Mouse (Mus musculus): ENCODE measurements around the gene Ikzf3.

Ikzf3 gene

DNA sequence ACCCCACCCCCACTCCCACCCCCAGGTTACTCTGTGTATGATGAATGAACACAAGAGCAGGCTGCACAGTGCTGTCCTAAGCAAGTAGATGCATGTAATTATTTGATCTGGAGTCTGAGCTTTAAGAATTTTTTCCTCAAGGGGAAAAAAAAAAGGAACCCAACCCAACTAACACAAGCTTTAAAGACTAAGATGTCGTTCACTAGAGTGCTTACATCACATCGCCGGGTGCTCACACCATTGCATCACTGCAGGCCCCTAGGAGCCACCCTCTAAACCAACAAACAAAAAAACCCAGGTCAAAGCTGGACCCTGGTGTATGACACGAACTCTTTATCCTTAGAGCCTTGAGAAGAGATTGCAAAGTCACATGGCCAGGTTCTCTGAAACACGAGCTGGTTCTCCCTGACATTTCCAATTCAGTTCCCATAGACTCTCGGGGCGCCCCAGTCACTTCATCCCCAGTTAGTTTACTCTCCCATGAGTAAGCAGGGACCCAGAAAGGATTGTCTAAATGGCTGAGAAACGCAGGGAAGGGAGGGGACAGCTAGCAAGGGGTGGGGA lies 71.8 kb downstream of the Ikzf3 start:
- no peak for DNase-seq (ENCODE audit: extremely low spot score)

GRCm38 (mm10) chr11:98472696-98473095 lies 73.1 kb downstream of the Ikzf3 start:
- DNase-seq (ENCODE audit: extremely low spot score), result no peak

DNA sequence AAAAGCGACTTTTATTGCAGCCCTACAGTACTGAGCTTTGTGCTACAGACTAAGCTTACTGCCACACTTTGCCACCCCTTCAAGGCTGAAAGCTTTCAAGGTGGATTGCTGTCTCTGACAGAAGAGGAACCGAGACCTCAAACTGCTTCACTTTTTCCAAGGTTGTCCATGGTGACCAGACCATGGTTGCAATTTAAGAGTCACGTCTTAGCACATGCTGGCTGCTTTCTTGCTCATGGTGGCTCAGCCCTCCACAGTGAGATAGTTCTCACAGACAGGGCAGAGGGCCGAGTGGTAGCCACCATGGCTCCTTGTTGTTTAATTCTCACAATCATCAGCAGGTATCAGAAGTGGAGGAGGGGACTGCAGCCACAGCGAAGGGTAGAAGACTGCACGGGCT lies 75.0 kb downstream of the Ikzf3 start:
- DNase-seq (ENCODE audit: extremely low spot score), result no peak

DNA sequence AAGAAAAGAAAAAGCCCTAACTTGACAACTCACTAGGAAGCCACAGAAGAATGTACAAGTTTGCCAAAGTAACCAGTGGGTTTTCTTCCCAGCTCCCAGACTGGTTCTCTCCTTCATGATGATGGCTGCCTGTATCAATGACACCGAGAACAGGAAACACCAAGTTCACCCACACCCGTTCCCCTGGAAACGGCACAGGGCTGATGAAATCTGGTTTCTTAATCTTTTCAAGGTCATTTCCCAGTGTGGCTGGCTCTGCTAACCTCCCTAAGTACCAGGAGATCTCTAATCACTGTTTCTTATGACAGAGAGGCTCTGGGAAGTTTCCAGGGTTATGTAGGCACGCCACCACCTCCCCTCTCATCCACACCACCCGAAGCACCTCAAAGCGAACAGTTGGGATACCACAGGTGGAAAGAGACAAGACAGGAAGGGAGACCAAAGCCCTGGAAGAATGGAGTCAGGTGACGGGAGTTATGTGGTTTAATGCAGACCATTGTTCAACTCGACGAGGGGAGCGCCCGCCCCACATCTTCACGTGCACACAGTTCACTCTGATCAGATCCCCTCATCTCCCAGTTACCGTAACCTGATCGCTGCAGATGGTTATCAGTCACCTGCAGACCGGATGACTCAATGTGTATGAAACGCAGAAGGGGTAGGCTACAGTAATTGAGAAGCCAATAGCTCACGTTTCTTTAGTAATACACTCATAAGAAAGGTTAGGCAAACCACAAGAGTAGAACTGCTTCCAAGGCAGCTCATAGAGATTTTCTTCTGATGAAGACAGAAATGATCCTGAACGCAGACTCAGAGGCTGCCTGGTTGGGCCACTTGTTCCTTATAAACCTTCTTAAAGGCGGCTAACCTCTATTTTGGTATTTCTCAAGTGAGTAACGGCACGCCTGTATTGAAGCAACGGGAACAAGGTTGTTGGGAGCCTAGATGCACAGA lies 75.8 kb downstream of the Ikzf3 start:
- no peak for DNase-seq (ENCODE audit: extremely low spot score)

GRCm38 (mm10) chr11:98464516-98464915 lies 81.3 kb downstream of the Ikzf3 start:
- no peak for DNase-seq (ENCODE audit: extremely low spot score)

DNA sequence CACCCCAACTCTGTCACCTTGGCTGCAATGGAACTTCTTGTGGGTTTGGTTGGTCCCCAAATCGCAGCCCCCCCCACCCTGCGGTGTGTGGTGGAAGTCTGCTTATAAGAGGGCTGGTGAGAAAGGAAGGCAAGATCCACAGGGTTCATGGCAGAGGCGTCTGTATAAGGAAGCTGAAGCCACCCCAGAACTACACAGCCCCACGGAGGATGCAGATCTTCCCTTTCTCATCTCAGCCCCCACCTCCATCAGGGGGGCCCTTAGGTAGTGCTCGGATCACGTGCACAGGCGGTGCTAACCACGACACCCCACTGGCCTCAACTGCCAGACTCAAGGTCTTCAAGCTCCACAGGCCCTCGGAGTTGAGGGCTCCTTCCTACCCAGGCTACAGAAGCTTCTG lies 81.9 kb downstream of the Ikzf3 start:
- DNase-seq (ENCODE audit: extremely low spot score), result no peak

GRCm38 (mm10) chr11:98462255-98462654 lies 83.6 kb downstream of the Ikzf3 start:
- DNase-seq (ENCODE audit: extremely low spot score), result no peak

DNA sequence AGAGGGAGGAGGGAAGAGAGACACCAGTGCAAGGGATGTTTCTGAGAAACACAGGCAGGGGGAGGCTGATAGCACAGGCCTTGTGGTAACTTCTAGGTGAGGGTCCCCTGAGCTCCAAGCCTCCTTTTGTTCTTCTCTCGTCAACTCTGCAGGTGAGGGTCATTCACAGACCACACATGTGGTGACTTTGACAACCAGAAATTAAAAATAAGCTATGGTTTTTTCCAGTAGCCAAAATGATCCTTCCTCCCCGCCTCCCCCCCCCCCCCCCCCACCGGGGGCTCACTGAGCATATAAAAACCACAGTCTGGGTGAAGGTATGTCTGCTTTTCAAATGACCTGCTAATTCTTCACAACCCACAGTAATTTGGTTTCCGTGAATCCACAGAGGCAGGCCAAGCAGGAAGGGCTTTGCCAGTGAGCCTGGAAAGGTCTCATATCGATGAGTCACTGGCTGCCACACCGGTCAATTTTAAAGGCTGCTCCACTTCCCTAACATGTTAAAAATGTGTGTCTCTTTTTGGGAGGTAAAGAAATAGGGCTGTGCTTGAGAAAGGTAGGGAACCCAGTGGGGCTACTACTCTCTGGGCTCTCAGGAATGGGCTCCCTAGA lies 84.6 kb downstream of the Ikzf3 start:
- DNase-seq (ENCODE audit: extremely low spot score), result no peak

DNA sequence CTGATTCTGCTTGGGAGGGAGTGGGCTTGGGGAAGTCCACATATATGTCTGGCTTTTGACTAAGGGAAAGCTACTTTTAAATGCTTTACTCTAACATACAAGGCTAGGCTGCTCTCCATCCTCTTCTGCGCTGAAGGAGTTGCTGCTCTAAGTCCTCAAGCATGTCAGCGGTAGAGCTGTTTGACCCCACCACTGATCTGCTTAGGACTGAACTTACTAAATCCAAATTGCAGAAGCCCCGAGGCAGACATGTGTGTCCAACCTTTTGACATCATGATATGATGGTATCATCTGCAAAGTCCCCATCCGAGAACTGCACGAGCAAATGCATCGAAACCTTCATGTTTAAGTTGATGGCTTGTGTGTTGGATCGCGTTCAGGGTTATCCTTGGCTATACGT lies 86.0 kb downstream of the Ikzf3 start:
- no peak for DNase-seq (ENCODE audit: extremely low spot score)

DNA sequence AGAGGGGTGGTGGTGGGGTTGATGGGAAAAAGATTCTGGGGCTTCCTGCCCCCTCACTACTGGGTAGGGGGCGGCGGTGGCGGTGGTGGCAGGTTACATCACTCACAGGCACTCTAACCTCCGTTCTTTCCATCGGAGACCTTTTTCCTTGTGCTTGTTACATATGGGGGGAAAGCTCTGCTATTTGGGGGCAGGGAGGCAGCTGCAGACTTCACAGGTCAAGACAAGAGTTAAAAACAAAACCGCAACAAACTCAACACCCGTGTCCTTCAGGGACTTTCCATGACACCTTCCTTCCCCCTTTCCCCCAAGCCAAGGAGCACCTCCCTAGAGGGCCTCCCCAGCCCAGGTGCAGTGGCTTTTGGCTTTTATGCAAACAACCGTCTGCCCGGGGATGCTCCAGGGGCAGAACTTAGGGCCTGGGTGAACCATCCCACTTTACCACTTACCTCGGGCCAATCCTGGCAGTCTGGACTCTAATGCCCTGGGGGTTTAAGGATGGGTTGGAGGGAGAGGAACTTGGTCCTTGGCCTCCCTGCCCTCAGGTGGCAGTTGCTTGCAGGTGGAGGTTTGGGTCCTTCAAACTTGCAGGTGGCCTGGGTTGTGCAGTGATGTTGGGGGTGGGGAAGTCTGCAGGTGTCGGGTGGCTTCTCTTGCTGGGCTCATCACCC lies 86.6 kb downstream of the Ikzf3 start:
- DNase-seq (ENCODE audit: extremely low spot score), result no peak

DNA sequence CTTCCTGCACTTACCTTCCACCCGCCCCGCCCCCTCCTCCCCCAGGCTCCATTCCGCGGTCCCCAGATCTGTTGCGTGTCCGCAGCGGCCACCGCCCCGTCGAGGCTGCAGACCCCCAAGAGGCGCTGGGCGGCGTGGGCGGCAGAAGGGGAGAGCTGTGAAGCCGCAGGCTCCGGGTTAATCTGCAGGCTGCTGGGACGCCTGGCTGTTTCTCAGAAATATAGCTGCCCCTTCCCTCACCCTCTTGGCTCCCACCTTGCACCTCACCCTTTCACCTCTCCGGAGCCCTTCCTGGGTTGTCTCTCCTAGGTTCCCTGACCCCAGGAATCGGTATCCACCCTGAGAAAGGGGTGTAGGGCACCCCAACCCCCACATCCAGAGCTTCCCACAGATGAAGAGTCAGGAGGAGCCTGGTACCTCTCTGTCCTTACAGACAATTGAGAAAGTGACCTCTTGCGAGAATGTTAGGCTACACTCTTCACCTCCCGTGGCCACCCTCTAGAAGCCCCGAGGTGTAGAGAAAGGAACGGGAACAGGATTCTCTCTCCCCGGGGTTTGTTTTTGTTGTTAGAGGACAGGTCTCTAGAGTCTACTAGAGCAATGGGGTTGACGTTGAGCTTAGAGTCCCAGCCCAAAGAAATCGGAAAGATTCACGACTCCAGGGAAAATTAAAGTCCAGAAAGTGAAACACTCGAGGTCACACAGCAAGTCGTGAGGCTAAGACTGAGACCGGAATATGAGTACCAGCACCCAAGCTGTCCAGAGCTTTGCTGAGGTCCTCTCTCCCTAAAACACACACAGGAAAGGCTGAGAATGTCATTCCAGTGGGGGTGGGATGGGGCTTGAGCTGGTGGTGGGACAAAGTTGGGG lies 87.5 kb downstream of the Ikzf3 start:
- DNase-seq (ENCODE audit: extremely low spot score), result no peak

GRCm38 (mm10) chr11:98457367-98458120 lies 88.3 kb downstream of the Ikzf3 start:
- peak; percentile 90 for DNase-seq (ENCODE audit: extremely low spot score)

DNA sequence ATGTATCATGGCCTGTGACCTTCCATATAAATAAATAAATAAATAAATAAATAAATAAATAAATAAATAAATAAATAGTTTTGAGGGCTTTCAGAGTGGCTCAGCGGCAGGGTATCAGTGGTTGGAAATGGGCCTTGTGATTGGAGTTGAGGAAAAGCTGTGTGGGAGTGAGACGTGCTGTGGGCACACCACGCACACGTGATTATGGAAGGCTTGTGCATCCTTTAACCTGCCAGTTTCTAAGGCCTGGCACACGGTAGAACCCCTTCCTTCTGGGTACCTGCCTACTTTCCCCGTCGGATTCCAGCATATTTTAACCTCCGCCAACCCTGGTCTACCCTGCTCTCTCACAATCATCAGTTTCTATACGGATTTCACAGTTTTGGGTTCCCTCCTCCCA lies 88.9 kb downstream of the Ikzf3 start:
- no peak for DNase-seq (ENCODE audit: extremely low spot score)

DNA sequence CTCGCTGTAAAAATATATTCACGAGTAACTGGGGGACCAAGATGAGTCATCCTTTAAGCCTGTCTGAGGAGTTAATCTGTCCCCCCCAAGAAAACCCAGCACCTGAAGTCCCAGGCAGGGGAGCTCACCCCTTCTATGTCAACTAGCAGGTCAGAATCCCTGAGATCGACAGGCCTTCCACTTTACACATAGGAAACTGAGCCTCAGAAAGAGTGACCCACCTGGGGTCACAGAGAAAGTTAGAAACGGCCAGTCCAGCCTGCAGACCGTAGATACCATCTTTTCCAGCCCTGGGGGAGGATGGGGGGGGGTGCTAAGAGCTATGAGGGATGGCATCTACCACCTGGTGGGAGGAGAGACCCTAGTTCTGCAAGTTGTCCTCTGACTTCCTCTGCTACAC lies 89.3 kb downstream of the Ikzf3 start:
- DNase-seq (ENCODE audit: extremely low spot score), result no peak

DNA sequence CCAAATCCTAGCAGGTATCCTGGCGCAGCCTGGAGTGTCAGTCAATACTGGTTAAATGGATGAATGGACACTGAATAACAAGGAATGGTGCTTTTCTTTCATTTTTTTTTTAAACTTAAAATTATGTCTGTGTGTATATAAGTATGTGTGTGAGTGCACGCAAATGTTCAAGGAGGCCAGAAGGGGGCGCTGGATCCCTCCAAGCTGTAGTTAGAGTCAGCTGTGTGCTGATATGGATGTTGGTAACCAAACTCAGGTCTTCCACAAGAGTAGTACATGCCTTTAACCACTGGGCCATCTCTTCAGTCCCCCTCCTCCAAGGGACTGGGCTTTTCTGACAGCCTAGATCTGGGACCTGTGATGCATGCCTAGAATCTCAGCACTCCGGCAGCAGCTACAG lies 90.3 kb downstream of the Ikzf3 start:
- no peak for DNase-seq (ENCODE audit: extremely low spot score)

- DNase-seq (ENCODE audit: extremely low spot score), result no peak
These were observed 95.7 kb downstream of the Ikzf3 start for GRCm38 (mm10) chr11:98449921-98450771.

- no peak for DNase-seq (ENCODE audit: extremely low spot score)
These were observed 96.4 kb downstream of the Ikzf3 start for GRCm38 (mm10) chr11:98449419-98449818.

DNA sequence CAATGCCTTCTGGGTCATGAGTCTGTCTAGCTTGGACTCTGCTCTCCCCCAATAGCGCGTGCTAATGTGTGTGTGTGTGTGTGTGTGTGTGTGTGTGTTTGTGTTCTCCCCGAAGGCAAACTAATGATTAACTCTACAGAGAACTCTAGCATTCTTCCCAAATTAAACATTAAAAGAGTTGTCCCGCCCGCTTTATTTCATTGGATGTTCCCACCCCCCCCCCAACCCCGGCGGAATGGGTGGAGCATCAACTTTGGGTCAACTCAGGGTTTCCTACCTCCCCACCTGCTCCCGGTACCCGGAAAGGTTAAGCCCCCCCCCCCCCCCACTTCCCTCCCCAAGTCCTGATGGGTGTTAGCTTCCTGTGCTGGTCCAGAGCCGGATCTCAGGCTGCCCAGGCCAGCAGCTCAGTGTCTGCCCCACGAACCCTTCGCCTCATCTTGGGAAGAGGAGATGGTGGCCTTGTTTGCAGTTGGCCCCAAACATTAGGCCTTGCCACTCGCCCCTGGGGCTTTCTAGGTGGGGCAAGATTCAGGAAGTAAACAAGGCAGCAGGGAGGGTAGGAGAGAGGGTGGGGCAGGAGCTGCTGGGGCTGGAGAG lies 97.5 kb downstream of the Ikzf3 start:
- no peak for DNase-seq (ENCODE audit: extremely low spot score)

GRCm38 (mm10) chr11:98447475-98447834 lies 98.4 kb downstream of the Ikzf3 start:
- DNase-seq (ENCODE audit: extremely low spot score), result no peak
